In genomic region chr13:44912851-44913250, GRCm38 (mm10) we compare ENCODE assay signal across 9 mouse cellular contexts.
DNase-seq lines count a peak whose midpoint lies in the region; ATAC-seq and TF ChIP-seq lines count a peak whose summit lies in the region.
"Had no signal": no experiment of that assay in that cellular context is flagged by ENCODE, and none has a peak within 500 bp of the region (broad histone marks: within the 10 kb centered on the region; RNA-seq: fewer than 3 reads in every experiment).

No protein-coding gene starts in this region.

- 64% methylated on average over 2 of the region's 2 CpGs for WGBS in neural tube, embryonic 13.5 days
- WGBS in lung, postnatal 0 days = 67% methylated on average over 2 of the region's 2 CpGs

- DNase-seq in adrenal gland, adult 2 months = peak; percentile 64
- DNase-seq in adrenal gland, postnatal 4 days (ENCODE audit: low spot score in 2 of 2) = no peak
- no peak for DNase-seq in neural tube, embryonic 10.5 days (ENCODE audit: extremely low spot score, low spot score)
- peak; percentile 41 for DNase-seq in heart, adult 8-10 months (ENCODE audit: low spot score)
- DNase-seq in lung, postnatal 0 days (ENCODE audit: low spot score) = peak; percentile 13
- DNase-seq in thymus, postnatal 4 days = no peak
- DNase-seq in left cerebral cortex, adult 2 months (ENCODE audit: extremely low spot score in 1 of 2, low spot score in 2 of 2) = no peak

- H3K4me1 ChIP-seq in neural tube, embryonic 13.5 days (replicated peaks) = peaks cover 24% of the 10 kb centered on the region
- H3K4me1 ChIP-seq in lung, postnatal 0 days (ENCODE audit: insufficient read depth, low read depth, low read length) = 0 out of 2 replicates have a peak, but pooled peaks cover 3% of the 10 kb centered on the region

- H3K27me3 ChIP-seq in neural tube, embryonic 13.5 days = no peaks in the 10 kb centered on the region
- no peaks in the 10 kb centered on the region for H3K27me3 ChIP-seq in lung, postnatal 0 days (replicated peaks; ENCODE audit: insufficient read depth, low read length)

- no peak overlapping the region for H3K4me2 ChIP-seq in neural tube, embryonic 13.5 days
- no peak overlapping the region for H3K4me2 ChIP-seq in lung, postnatal 0 days (replicated peaks; ENCODE audit: low read depth, low read length)

- H3K9ac ChIP-seq in neural tube, embryonic 13.5 days = no peak overlapping the region
- H3K9ac ChIP-seq in lung, postnatal 0 days (replicated peaks; ENCODE audit: low read depth) = no peak overlapping the region
- H3K9ac ChIP-seq: liver, embryonic 14.5 days had no signal

- H3K9me3 ChIP-seq in neural tube, embryonic 13.5 days = no peaks in the 10 kb centered on the region
- no peaks in the 10 kb centered on the region for H3K9me3 ChIP-seq in lung, postnatal 0 days (ENCODE audit: low read length)

- H3K4me3 ChIP-seq in neural tube, embryonic 13.5 days = no peak overlapping the region
- H3K4me3 ChIP-seq in lung, postnatal 0 days (ENCODE audit: low read depth, low read length) = no peak overlapping the region
- no peak overlapping the region for H3K4me3 ChIP-seq in left cerebral cortex, adult 2 months

- TF ChIP-seq CTCF in lung, postnatal 0 days (IDR thresholded peaks at IDR 0.05) = no peak
- no peak for TF ChIP-seq CTCF in left cerebral cortex, adult 2 months (IDR thresholded peaks at IDR 0.05)

- H3K36me3 ChIP-seq in neural tube, embryonic 13.5 days = peaks cover 99% of the 10 kb centered on the region
- peaks cover 50% of the 10 kb centered on the region for H3K36me3 ChIP-seq in lung, postnatal 0 days (ENCODE audit: insufficient read depth, low read length)

- peak overlapping the region; percentile 33; the same call in 1 of the 2 replicates for H3K27ac ChIP-seq in neural tube, embryonic 13.5 days (replicated peaks)
- H3K27ac ChIP-seq in lung, postnatal 0 days (ENCODE audit: low read length) = no peak overlapping the region
- H3K27ac ChIP-seq in left cerebral cortex, adult 2 months = no peak overlapping the region
- H3K27ac ChIP-seq: liver, embryonic 14.5 days had no signal

- TF ChIP-seq EP300 in lung, postnatal 0 days (IDR thresholded peaks at IDR 0.05) = no peak

- peak; percentile 60 for ATAC-seq in neural tube, embryonic 13.5 days (ENCODE audit: low read depth)
- 0 out of 2 replicates have a peak, but pooled peaks have one; percentile 11 for ATAC-seq in lung, postnatal 0 days

- intact Hi-C loops in left cerebral cortex, adult 2 months (cut with DNase I) = no loop called here

Comparison
In these comparisons a context has a peak if more than half of its experiments do, and no peak if none do; other contexts are left out.
1. DNase-seq: peak in adrenal gland, adult 2 months (single experiment), heart, adult 8-10 months (single experiment) and lung, postnatal 0 days (single experiment); none in adrenal gland, postnatal 4 days (0 of 2), neural tube, embryonic 10.5 days (single experiment), thymus, postnatal 4 days (single experiment) and left cerebral cortex, adult 2 months (0 of 2).